In the genomic region with DNA sequence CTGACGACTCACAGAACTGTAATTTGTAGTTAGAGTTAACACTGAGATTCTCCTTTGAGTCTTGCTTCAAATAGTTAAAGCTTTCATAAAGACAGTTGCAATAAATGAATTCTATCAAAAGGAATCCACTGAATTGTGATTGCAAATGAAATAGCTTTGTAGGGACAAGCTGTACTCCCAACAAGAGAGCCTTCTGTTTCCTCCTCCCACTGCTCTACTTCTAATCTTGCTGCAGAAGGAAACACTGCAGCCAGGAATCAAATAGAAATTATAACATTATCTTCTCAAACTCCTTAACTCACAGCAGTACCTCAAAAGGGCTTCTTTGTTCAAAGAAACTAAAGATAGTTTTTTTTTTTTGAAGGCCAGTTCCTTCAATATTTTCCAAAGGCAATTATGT, we compare ENCODE assay signal across 17 mouse cellular contexts.
"Had no signal": no experiment of that assay in that cellular context is flagged by ENCODE, and none has a peak within 500 bp of the region (broad histone marks: within the 10 kb centered on the region; RNA-seq: fewer than 3 reads in every experiment).

No protein-coding gene starts in this region.

- ATAC-seq: hindbrain, embryonic 16.5 days; inflammation-experienced regulatory T-cells, adult 6 months; intestine, embryonic 15.5 days; intestine, postnatal 0 days had no signal

- DNase-seq: gastrocnemius, adult 2 months; gastrocnemius, postnatal 10 days; gastrocnemius, postnatal 25 days; heart, adult 18-20 months; heart, postnatal 10 days; heart, postnatal 4 days; kidney, adult 18-20 months; kidney, adult 8-10 months; kidney, postnatal 10 days; kidney, postnatal 25 days; kidney, postnatal 4 days; liver; liver, embryonic 13.5 days had no signal
